Mouse (Mus musculus) lung, postnatal 25 days (tissue): Measurements from ENCODE around the gene Ndufa6.

Source experiments
- DNase-seq: peaks from one replicate; pipeline ENCODE4 v3.0.0; 2022; ENCODE audit warnings: low spot score

Gene Ndufa6

GRCm38 (mm10) chr15:82341036-82341501 lies 13.1 kb downstream of the Ndufa6 start:
- DNase-seq, result no peak

DNA sequence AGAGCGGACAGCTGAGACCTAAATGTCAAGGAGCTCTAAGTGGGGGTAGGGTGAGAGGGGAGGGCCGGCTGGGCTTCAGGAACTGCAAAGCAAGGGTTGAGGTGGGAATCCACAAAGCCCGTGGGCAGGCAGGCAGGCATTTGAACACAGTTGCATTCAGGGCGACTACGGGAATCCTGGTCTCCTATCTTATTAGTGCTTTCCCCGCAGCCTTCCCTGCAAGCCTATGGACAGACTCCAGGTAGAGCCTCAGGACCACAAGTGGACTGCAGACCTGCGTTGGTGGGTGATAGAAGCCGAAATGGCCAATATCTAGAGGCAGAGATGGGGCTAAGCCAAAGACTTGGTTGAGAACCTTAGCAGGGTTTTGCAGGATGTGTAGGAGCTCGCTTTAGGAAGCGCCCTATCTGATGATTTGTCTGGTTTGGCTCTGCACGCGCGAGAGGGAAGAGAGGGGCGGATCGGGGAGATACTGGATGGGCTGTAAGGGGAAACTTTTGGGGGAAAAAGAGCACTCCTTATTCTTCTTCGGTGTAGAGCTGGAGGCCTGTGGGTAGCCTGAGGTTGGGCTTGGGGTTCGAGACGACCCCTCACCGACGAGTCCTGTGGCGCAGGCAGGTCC lies 13.6 kb downstream of the Ndufa6 start:
- DNase-seq, result no peak

GRCm38 (mm10) chr15:82339634-82340254 lies 14.4 kb downstream of the Ndufa6 start:
- DNase-seq, result no peak

- no peak for DNase-seq
These were observed 15.0 kb downstream of the Ndufa6 start for GRCm38 (mm10) chr15:82339150-82339549.

DNA sequence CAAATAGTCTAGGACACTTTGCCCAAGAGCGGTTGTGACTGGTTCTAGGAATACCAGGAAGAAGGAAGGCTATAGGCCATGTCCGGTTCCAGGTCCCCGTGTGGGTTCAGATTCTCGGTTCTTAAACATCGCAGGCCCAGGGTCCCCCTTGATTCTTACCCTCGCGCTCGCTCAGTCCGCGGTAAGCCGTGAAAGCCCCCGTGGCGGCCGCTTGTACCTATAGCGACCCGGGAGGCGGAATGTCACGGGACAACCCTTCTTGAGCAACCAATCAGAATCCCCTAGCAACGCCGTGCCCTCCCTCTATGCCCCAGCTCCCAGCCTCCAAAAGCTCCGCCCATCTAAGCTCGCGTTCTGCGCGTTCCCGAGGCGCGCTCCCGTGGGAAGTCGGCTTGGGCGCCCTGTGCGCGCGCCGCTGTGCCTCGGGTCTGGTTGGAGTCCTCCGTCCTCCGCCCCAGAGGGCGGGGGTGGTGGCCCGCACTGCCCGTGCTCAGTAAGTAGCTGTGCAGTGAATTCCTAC lies 15.5 kb downstream of the Ndufa6 start, which contains the start of the genes Naga, Pheta2 and Smdt1:
Naga (minus strand) TSS at position 333 of the 520 bp plus-strand sequence.
Pheta2 (plus strand) TSS at position 350 of the 520 bp plus-strand sequence.
Smdt1 (plus strand) TSS at position 367 of the 520 bp plus-strand sequence.
- peak; percentile 97 for DNase-seq

DNA sequence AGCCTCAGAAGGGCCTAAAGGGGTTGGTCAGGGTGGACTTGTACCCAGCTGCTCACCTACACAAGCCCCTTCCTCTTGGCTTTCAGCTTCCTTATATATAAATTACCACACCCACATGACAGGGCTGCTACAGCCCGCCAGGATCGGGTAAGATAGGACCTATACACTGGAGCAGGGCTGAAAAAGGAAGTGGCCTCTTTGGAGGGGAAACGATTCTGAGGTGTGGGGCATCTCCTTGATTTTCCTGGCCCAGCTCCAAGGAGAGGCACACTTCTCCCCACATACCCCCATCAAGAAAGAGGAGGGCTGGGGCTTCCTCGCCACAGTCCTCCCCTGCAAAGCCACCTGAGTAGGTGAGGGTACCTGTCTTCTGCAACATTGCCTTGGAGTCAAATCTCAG lies 16.2 kb downstream of the Ndufa6 start:
- DNase-seq, result no peak

DNA sequence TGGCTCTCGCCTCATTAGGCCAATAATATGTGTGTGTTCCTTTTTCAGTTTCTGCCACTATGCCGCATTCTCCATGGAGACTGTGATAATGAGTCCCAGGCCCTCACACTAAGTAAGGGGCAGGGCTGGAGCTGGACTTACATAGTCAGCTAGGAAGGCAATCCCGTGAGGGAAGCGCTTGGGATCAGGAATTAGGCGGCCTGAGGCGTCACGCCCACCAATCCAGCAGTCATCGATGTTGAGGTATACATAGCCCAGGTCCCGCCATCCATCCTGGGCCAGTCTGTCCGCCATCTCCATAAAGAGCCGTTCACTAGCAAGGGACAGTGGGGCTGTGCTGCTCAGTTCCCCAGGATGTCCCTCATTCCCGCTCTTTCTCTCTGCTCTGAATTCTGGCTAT lies 17.5 kb downstream of the Ndufa6 start:
- DNase-seq, result no peak

GRCm38 (mm10) chr15:82335194-82335593 lies 18.9 kb downstream of the Ndufa6 start:
- no peak for DNase-seq

DNA sequence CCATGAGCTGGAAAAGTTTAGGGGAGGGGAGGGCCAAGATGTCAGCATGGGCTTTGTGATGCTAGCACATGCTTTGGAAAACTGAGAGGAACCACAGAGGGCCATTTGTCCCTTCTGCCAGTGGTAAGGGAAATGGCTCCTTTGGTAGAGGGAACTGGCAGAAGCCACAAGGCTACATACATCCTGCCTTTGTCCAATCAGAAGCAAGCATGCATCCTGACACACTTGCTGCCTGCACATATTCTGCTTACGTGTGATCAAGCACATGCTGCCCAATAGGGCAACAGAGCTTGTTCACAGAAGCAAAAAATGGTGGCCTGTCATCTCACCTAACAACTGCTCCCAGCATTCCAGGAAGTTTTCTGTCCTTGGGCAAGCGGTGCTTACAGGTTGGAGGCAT lies 28.7 kb downstream of the Ndufa6 start:
- DNase-seq, result no peak

DNA sequence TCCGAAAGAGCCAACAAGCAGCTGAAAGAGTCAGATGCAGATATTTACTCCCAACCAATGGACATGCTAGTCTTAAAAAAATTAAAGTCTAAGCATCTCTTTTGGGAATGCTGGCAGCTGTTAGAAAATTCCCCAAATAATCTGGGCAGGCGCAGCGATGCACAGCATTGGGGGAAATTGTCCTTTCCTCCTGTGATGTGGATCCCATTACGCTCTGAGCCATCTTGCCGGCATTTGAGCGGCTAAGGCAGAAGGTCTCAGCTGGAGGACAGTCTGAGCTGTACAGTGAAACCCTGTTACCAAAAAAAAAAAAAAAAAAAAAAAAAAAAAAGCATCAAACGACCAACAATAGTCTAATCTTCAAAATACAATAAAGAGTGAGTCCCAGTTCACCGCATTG lies 31.9 kb downstream of the Ndufa6 start:
- DNase-seq, result no peak

DNA sequence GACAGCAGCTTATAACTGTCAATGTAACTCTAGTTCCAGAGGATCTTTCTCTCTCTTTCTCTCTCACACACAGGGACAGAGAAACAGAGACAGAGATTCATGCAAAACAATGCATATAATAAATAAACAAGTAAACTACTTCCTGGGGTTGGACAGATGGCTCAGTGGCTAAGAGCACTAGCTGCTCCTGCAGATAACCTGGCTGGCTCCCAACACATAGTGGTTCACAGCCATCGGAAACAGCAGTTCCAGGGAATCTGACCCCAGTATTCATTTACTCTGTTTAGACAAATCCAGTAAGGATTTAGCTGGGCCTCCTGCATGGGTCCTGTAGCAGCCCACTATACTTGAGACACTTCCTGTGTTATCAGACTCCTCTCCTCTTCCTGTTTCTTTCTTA lies 34.5 kb downstream of the Ndufa6 start:
- DNase-seq, result no peak

GRCm38 (mm10) chr15:82317839-82318238 lies 36.3 kb downstream of the Ndufa6 start:
- DNase-seq, result no peak

DNA sequence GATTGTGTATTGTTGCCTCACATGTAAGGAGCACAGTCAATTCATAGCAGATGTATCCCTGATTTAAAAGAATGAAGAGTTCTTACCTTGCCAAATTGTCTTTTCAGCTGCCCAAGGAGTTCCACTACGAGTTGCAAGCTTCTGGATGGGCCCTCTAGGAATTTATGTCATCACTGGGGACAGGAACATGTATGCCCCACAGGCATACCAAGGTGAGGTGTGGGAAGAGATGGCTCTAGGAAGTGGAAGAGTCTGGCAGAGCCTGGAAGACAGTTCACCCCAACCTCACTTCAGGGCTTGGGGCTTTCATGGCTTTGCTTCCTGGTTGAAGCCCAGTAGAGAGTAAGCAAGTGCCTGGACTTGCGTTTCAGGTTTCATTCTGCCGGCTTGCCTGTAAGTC lies 45.7 kb downstream of the Ndufa6 start:
- DNase-seq, result no peak

DNA sequence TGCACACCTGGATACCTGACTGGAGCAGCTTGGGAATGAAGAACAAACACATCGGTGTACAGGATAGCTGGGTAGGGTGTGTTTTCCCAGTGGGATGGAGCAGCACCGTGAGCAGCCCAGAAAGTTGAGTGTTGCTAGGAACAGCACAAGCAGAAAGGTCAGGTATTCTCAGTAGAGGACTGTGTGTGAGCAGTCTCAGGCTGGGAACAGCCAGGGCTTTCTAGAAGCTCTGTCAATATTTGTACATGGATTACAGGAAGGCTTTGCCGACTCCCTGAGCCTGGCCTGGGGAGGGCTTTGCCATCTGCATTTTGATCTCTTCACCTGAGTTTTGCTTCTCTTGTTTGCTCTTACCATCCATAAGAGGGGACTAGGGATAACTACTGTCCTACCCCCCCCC lies 47.0 kb downstream of the Ndufa6 start:
- no peak for DNase-seq
